Mouse (Mus musculus): ENCODE measurements around the gene Sik2. TPM values are rescaled to one million over a fixed set of nuclear protein-coding genes. Genes with fewer than 3 reads are reported as not detected.

The Sik2 gene
- polyA plus RNA-seq, 1 experiment from 2014 or later: 14.2 TPM

- Histone ChIP-seq H3K4me1 (ENCODE audit: control insufficient read depth, insufficient read depth, low read length) (no peaks in the 10 kb centered on the region), H3K27ac (replicated peaks; ENCODE audit: low read depth, low read length) (no peak overlapping the region), H3K4me3 (ENCODE audit: low read depth, low read length) (peak overlapping the region; percentile 74; the same call in 1 of the 2 replicates), H3K27me3 (ENCODE audit: control insufficient read depth, insufficient read depth, low read length) (no peaks in the 10 kb centered on the region), H3K36me3 (replicated peaks; ENCODE audit: control insufficient read depth, insufficient read depth, low read depth, low read length) (no peaks in the 10 kb centered on the region), H3K9me3 (replicated peaks; ENCODE audit: control insufficient read depth, low read length) (no peaks in the 10 kb centered on the region), H3K9ac (replicated peaks; ENCODE audit: low read length) (peak overlapping the region; percentile 47), H3K4me2 (ENCODE audit: low read depth, low read length) (peak overlapping the region; percentile 52)
- no peak for DNase-seq (ENCODE audit: low spot score)
- WGBS: 3% methylated on average over 6 of the region's 6 CpGs
- ATAC-seq (replicated peaks; ENCODE audit: insufficient number of reproducible peaks, low FRiP score, low TSS enrichment, low read depth): no peak
These were observed 730 bp upstream of the Sik2 start for GRCm38 (mm10) chr9:51009656-51009950.

DNA sequence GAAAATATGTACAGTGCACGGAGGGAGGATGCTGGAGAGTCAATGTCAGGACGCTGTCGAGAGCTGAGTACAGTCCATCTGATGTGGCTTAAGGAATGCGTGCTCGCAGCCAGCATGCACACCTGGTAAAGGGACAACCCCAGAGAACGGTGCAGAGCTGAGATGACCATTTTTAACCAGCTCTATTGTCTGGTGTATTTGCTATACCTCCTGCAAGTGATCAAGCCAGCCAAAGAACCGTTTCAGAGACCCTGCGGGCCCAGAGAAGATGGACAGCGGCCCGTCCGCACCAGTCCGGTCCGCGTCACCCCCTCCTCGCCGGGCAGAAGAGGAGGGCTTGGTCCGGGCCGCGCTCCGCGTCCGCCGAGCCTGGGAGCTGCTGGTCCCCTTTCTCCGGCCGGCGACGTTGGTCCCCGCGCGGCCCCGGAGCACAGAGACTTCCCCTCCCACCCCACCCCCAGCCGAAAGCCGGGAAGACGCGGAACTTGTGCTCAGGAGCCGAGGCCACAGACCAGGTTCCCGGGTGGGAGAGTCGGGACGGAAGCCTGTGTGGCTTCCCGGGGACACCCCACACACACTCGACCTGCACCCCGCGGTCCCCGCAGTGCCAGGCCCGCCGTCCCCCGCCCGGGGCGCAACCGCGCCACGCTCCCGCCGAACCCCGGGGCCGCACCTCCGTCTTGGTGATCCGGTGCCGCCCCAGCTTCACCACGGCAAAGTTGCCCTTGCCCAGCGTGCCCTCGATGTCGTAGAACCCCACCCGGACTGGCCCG lies 619 bp downstream of the Sik2 start:
- H3K9ac ChIP-seq (replicated peaks; ENCODE audit: low read length): peak overlapping the region; percentile 78
- peak overlapping the region; percentile 81 for H3K4me2 ChIP-seq (ENCODE audit: low read depth, low read length)
- peak overlapping the region; percentile 74 for H3K4me3 ChIP-seq (ENCODE audit: low read depth, low read length)
- H3K36me3 ChIP-seq (replicated peaks; ENCODE audit: control insufficient read depth, insufficient read depth, low read depth, low read length): no peaks in the 10 kb centered on the region
- no peaks in the 10 kb centered on the region for H3K27me3 ChIP-seq (ENCODE audit: control insufficient read depth, insufficient read depth, low read length)
- DNase-seq (ENCODE audit: low spot score) (peak; percentile 35), ATAC-seq (replicated peaks; ENCODE audit: insufficient number of reproducible peaks, low FRiP score, low TSS enrichment, low read depth) (peak; percentile 62)
- H3K9me3 ChIP-seq (replicated peaks; ENCODE audit: control insufficient read depth, low read length): no peaks in the 10 kb centered on the region
- no peaks in the 10 kb centered on the region for H3K4me1 ChIP-seq (ENCODE audit: control insufficient read depth, insufficient read depth, low read length)
- H3K27ac ChIP-seq (replicated peaks; ENCODE audit: low read depth, low read length): 0 out of 2 replicates have a peak overlapping the region, but pooled peaks have one; percentile 47
- under 1% methylated on average over 54 of the region's 65 CpGs for WGBS

DNA sequence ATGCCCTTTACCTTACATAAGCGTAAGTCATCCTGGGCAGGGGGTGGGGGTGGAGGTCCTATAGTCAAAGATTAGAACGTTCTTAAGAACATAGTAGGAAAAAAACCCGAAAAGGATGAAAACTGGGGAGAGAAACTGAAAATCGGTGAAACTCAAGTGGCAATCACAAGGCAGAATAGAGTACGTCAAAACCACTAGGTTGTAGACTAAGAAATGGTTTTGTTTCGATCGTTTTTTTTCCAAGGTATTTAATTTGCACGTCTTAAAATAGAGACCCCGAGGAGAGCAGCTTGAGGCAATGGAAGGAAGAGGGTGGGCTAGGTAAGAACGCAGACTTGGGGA lies 1.2 kb downstream of the Sik2 start:
- Histone ChIP-seq H3K4me2 (ENCODE audit: low read depth, low read length) (peak overlapping the region; percentile 81), H3K27ac (replicated peaks; ENCODE audit: low read depth, low read length) (no peak overlapping the region), H3K36me3 (replicated peaks; ENCODE audit: control insufficient read depth, insufficient read depth, low read depth, low read length) (no peaks in the 10 kb centered on the region), H3K27me3 (ENCODE audit: control insufficient read depth, insufficient read depth, low read length) (no peaks in the 10 kb centered on the region), H3K9ac (replicated peaks; ENCODE audit: low read length) (peak overlapping the region; percentile 78), H3K4me1 (ENCODE audit: control insufficient read depth, insufficient read depth, low read length) (no peaks in the 10 kb centered on the region), H3K4me3 (ENCODE audit: low read depth, low read length) (peak overlapping the region; percentile 74), H3K9me3 (replicated peaks; ENCODE audit: control insufficient read depth, low read length) (no peaks in the 10 kb centered on the region)
- 13% methylated on average over 10 of the region's 10 CpGs for WGBS
- ATAC-seq (replicated peaks; ENCODE audit: insufficient number of reproducible peaks, low FRiP score, low TSS enrichment, low read depth) (no peak), DNase-seq (ENCODE audit: low spot score) (no peak)

DNA sequence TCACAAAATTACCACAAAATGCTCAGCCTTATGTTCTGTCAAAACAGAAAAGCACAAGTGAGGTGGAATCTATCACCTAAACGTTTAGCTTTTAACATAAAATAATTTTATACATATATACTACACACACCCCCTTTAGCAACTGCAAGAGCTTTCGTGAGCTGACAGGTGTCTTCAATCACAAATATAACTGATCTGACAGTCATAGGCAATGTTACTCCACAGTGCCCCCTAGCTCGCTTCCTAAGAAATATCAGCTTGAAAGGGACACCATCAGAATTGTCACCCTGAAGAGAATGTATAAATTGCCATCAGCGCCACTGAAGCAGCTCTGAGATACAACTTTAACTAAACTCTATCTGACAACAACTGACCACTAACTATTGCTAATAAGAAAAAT lies 2.0 kb downstream of the Sik2 start:
- Histone ChIP-seq H3K36me3 (replicated peaks; ENCODE audit: control insufficient read depth, insufficient read depth, low read depth, low read length) (no peaks in the 10 kb centered on the region), H3K4me3 (ENCODE audit: low read depth, low read length) (no peak overlapping the region), H3K27ac (replicated peaks; ENCODE audit: low read depth, low read length) (no peak overlapping the region), H3K9me3 (replicated peaks; ENCODE audit: control insufficient read depth, low read length) (no peaks in the 10 kb centered on the region), H3K27me3 (ENCODE audit: control insufficient read depth, insufficient read depth, low read length) (no peaks in the 10 kb centered on the region), H3K4me1 (ENCODE audit: control insufficient read depth, insufficient read depth, low read length) (no peaks in the 10 kb centered on the region), H3K4me2 (ENCODE audit: low read depth, low read length) (no peak overlapping the region), H3K9ac (replicated peaks; ENCODE audit: low read length) (no peak overlapping the region)
- ATAC-seq (replicated peaks; ENCODE audit: insufficient number of reproducible peaks, low FRiP score, low TSS enrichment, low read depth): no peak
- 3% methylated on average over 4 of the region's 4 CpGs for WGBS
- DNase-seq (ENCODE audit: low spot score): peak; percentile 86

- Histone ChIP-seq H3K36me3 (replicated peaks; ENCODE audit: control insufficient read depth, insufficient read depth, low read depth, low read length) (no peaks in the 10 kb centered on the region), H3K9ac (replicated peaks; ENCODE audit: low read length) (no peak overlapping the region), H3K27ac (replicated peaks; ENCODE audit: low read depth, low read length) (no peak overlapping the region), H3K4me1 (ENCODE audit: control insufficient read depth, insufficient read depth, low read length) (no peaks in the 10 kb centered on the region), H3K4me2 (ENCODE audit: low read depth, low read length) (no peak overlapping the region), H3K9me3 (replicated peaks; ENCODE audit: control insufficient read depth, low read length) (no peaks in the 10 kb centered on the region), H3K27me3 (ENCODE audit: control insufficient read depth, insufficient read depth, low read length) (no peaks in the 10 kb centered on the region), H3K4me3 (ENCODE audit: low read depth, low read length) (no peak overlapping the region)
- DNase-seq (ENCODE audit: low spot score): no peak
- WGBS: 81% methylated on average over 1 of the region's 1 CpGs
- no peak for ATAC-seq (replicated peaks; ENCODE audit: insufficient number of reproducible peaks, low FRiP score, low TSS enrichment, low read depth)
These were observed 4.8 kb downstream of the Sik2 start for GRCm38 (mm10) chr9:51004062-51004461.

- no peaks in the 10 kb centered on the region for H3K4me1 ChIP-seq (ENCODE audit: control insufficient read depth, insufficient read depth, low read length)
- H3K9me3 ChIP-seq (replicated peaks; ENCODE audit: control insufficient read depth, low read length): no peaks in the 10 kb centered on the region
- H3K9ac ChIP-seq (replicated peaks; ENCODE audit: low read length): no peak overlapping the region
- no peak overlapping the region for H3K4me2 ChIP-seq (ENCODE audit: low read depth, low read length)
- no peak overlapping the region for H3K27ac ChIP-seq (replicated peaks; ENCODE audit: low read depth, low read length)
- ATAC-seq (replicated peaks; ENCODE audit: insufficient number of reproducible peaks, low FRiP score, low TSS enrichment, low read depth): no peak
- no peaks in the 10 kb centered on the region for H3K36me3 ChIP-seq (replicated peaks; ENCODE audit: control insufficient read depth, insufficient read depth, low read depth, low read length)
- no peak for DNase-seq (ENCODE audit: low spot score)
- H3K4me3 ChIP-seq (ENCODE audit: low read depth, low read length): no peak overlapping the region
- H3K27me3 ChIP-seq (ENCODE audit: control insufficient read depth, insufficient read depth, low read length): no peaks in the 10 kb centered on the region
These were observed 22.2 kb downstream of the Sik2 start for GRCm38 (mm10) chr9:50986677-50987076.

DNA sequence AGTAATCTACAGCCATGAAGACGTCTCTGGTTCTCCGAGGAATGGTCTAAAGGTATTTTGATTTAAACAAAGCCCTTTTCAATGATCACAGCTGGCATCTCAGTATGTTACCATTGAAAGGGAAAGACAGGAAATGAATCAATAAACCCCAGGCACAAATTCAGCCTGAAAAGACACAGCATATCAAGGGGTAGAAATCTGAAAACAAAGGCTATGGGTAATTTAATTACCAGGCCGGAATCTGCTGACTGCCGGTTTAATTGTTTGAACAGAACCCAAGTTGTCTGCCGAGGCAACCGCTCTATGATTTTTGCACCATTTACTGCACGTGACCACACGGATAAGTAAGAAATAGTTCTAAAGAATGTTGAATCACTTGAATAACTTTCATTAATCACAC lies 22.8 kb downstream of the Sik2 start:
- no peak overlapping the region for H3K4me2 ChIP-seq (ENCODE audit: low read depth, low read length)
- H3K4me3 ChIP-seq (ENCODE audit: low read depth, low read length): no peak overlapping the region
- no peaks in the 10 kb centered on the region for H3K27me3 ChIP-seq (ENCODE audit: control insufficient read depth, insufficient read depth, low read length)
- no peaks in the 10 kb centered on the region for H3K4me1 ChIP-seq (ENCODE audit: control insufficient read depth, insufficient read depth, low read length)
- peak; percentile 29 for DNase-seq (ENCODE audit: low spot score)
- no peak for ATAC-seq (replicated peaks; ENCODE audit: insufficient number of reproducible peaks, low FRiP score, low TSS enrichment, low read depth)
- no peaks in the 10 kb centered on the region for H3K9me3 ChIP-seq (replicated peaks; ENCODE audit: control insufficient read depth, low read length)
- H3K27ac ChIP-seq (replicated peaks; ENCODE audit: low read depth, low read length): no peak overlapping the region
- H3K36me3 ChIP-seq (replicated peaks; ENCODE audit: control insufficient read depth, insufficient read depth, low read depth, low read length): no peaks in the 10 kb centered on the region
- 7% methylated on average over 8 of the region's 8 CpGs for WGBS
- H3K9ac ChIP-seq (replicated peaks; ENCODE audit: low read length): no peak overlapping the region

- Histone ChIP-seq H3K4me3 (ENCODE audit: low read depth, low read length) (no peak overlapping the region), H3K9me3 (replicated peaks; ENCODE audit: control insufficient read depth, low read length) (no peaks in the 10 kb centered on the region), H3K4me1 (ENCODE audit: control insufficient read depth, insufficient read depth, low read length) (no peaks in the 10 kb centered on the region), H3K36me3 (replicated peaks; ENCODE audit: control insufficient read depth, insufficient read depth, low read depth, low read length) (no peaks in the 10 kb centered on the region), H3K27ac (replicated peaks; ENCODE audit: low read depth, low read length) (no peak overlapping the region), H3K4me2 (ENCODE audit: low read depth, low read length) (no peak overlapping the region), H3K9ac (replicated peaks; ENCODE audit: low read length) (no peak overlapping the region), H3K27me3 (ENCODE audit: control insufficient read depth, insufficient read depth, low read length) (no peaks in the 10 kb centered on the region)
- no peak for DNase-seq (ENCODE audit: low spot score)
- ATAC-seq (replicated peaks; ENCODE audit: insufficient number of reproducible peaks, low FRiP score, low TSS enrichment, low read depth): no peak
- 91% methylated on average over 4 of the region's 4 CpGs for WGBS
These were observed 27.2 kb downstream of the Sik2 start for GRCm38 (mm10) chr9:50981499-50982190.

All from embryonic facial prominence, embryonic 11.5 days (tissue).